Mouse (Mus musculus) MEL-GATA-1-ER (cell line): ENCODE measurements at regions not wholly inside any gene's neighbourhood (a gene's known extent, or its start where the extent isn't known, plus 50 kb on each side); places are given as distances from the start of the nearest gene placed in this dataset.
"Not testable (repeated sequence)": the region's sequence is repeated elsewhere in the genome, so short reads cannot be mapped to it uniquely, and the experiment has no call there.

ENCODE experiments used
- DNase-seq: peaks from one replicate; pipeline ENCODE4 v3.0.0-alpha.2; 2012; ENCODE audit warnings: low read depth; ENCODE audit errors: extremely low read depth

- DNase-seq = no peak
These were observed 93.5 kb downstream of the Cand1 start for GRCm38 (mm10) chr10:119146342-119146741.

DNA sequence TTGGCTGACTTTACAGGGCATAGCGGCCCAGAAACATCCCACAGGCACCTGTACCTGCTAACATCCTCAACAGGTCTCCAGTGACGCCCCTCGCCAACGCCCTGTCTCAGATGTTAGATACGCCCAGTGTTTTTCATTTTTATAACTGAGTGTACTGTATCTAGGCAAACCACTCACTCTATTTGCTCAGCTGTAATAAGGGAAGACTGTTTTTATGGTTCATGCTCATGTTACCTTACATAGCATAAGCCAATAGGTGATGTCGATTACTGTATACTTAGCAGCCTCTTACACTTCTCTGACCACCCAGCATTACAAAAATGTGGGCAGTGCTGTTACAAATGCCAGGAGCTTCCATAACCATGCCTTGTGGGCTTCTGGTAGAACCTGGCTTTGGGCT lies 97.0 kb downstream of the Cand1 start:
- DNase-seq = no peak

DNA sequence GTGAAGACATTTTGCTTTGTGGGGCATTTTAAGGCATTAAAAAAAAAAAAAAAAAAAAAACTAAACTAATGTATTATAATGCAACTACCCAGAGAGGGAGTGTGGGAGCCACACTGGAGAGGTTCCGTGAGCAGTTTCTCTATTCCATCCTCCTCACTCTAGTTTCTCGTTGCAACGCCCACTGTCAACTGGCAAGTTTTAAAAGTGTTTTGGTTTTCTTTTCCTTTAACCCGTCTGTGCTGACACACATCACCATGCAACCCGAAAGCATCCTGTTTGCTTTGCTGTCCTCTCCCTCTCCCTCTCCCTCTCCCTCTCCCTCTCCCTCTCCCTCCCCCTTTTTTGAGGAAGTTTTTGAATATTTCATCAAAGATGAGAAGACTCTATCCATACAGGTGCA lies 97.5 kb downstream of the Cand1 start:
- DNase-seq = no peak

GRCm38 (mm10) chr10:119138237-119138636 lies 101.6 kb downstream of the Cand1 start:
- no peak for DNase-seq

- no peak for DNase-seq
These were observed 104.3 kb downstream of the Cand1 start for GRCm38 (mm10) chr10:119135489-119135924.

- DNase-seq = no peak
These were observed 104.9 kb downstream of the Cand1 start for GRCm38 (mm10) chr10:119134797-119135488.

DNA sequence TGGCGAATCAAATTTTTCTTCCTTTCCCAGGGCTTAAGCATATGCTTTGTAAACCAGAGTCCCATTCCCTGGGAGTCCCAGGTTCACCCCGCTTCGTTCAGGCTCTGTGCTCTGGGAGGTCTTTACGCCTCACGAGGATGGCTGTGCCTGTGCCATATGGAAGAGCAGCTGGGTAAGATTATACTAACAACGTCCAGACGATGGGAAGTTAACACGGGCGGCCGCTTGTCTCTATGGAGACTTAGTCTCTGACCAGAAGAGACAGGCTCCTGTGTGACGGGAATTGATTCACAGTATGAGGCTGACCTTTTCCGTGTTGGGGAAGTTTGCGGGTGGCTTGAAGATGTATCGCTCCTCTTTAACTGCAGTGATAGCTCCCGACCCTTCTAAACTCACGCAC lies 107.9 kb downstream of the Cand1 start:
- DNase-seq = no peak

DNA sequence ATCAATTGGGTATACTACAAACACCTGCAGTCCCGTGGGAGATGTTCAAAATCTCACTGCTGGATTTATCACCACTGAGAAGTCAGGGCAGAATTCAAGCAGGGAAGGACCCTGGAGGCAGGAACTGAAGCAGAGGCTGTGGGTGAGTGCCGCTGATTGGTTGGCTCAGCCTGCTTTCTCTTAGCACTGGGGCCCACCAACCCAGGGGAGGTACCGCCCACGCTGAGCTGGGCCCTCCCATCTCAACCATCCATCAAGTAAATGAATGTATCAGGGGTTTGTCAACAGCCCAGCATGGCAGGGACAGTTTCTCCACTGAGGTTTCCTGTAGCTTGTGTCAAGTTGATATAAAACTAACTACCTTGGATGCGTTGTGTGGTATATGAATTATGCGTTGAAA lies 109.2 kb downstream of the Cand1 start:
- DNase-seq = no peak

GRCm38 (mm10) chr10:119128035-119128434 lies 111.8 kb downstream of the Cand1 start:
- no peak for DNase-seq

- no peak for DNase-seq
These were observed 116.3 kb downstream of the Cand1 start for GRCm38 (mm10) chr10:119123517-119123916.

- no peak for DNase-seq
These were observed 117.5 kb downstream of the Cand1 start for GRCm38 (mm10) chr10:119122347-119122746.

DNA sequence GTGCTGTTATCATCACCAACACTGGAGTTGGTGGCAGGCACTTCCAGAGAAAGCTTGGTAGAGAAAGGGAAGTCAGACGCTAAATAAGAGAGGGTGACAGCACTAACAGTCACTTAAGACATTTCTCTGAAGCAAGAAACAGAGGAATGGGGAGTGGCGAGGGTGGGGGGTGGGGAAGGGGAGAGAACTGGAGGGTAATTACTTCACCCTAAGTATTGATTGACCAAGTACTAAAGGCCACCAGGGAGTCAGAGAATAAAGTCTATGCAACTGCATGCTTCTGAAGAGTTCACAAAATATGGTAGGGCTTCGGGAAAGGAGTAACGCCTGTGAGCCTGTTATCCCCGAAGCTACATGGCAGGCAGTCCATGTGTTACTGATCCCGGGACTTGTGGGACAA lies 118.3 kb downstream of the Cand1 start:
- no peak for DNase-seq

DNA sequence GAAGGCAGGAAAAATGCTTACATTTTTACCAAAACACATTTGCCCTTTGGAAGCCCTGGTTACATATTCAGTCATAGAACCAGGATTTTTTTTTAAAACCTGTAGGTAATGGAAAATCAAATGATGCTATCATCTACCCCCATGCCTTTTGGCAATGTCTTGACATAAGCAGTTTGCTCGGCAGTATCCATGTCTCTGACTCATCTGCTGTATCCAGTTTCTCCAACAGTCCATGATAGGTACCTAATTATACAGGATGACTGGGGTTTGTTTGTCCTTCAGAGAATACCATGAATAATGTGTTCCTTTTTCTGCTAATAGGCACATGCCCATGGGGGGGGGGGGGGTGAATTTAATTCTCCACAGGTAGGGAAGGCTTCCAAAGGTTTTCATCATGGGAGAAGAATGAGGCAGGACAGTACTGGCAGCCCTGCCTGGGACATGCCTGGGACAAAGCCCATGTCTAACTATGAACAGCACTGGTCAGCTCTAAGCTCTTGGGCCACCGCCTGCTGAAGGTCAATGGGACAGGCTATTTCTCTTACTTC lies 122.9 kb downstream of the Cand1 start:
- DNase-seq = no peak

GRCm38 (mm10) chr10:119115200-119115599 lies 124.7 kb downstream of the Cand1 start:
- DNase-seq = not testable (repeated sequence)

- DNase-seq = peak; percentile 52
These were observed 125.2 kb downstream of the Cand1 start for GRCm38 (mm10) chr10:119114653-119115052.

GRCm38 (mm10) chr10:119111886-119112285 lies 128.0 kb downstream of the Cand1 start:
- DNase-seq = no peak

GRCm38 (mm10) chr10:119111409-119111808 lies 128.4 kb downstream of the Cand1 start:
- DNase-seq = no peak

DNA sequence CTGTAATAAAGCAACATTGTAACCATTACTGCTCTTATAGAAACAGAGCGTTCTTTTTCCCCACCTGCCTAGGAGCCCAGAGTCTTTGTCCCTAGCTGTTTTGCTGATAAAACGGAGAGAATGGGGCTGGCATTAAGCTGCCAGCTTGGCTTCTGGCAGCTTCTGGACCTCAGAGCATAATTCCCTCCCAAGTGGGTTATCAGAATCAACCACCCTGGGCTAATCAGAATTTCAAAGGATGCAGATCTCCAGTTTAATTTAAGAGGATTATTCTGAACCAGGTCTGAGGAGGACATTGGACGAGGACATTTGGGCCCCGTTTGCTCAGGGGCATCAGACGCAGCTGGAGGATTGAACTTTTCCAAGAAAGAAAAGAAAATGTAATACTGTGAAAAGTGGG lies 129.2 kb downstream of the Cand1 start:
- DNase-seq = no peak

DNA sequence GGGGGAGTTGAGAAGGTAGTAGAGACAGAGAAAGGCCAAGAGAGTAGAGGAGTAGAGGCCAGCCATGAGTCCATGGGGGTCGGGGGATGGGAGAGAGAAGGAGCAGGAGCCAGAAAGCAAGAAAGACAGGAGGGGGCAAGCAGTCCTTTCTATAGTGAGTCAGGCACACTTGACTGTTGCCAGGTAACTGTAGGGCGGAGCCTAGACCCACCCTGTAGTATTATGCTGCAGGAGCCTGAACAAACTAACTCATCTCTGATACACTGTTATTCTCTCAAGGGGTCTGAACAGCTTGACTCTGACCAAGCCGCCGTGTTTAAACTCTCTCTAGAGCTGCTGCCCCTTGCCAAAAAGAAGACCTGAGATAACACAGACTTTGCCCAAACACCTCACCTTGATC lies 130.6 kb downstream of the Cand1 start:
- DNase-seq = no peak

DNA sequence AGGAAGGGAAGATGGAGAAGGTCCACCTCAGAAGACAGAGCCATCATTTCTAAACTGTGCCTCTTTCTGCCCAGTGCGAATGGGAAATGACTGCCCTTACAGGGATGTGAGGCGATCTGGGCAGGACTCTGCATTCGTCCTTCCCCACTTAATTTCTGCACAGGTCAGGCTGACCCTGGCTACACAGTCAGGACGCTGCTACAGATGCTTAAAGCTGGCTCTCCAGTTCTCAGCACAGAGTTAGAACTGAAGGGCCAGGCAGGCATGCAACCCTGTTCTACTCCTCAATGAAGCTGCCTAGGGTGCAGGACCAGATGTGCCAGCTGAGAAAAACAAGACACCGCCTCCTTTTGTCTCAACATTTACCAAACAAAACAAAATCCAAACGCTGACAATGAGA lies 132.1 kb downstream of the Cand1 start:
- DNase-seq = no peak

GRCm38 (mm10) chr10:119106105-119106504 lies 133.8 kb downstream of the Cand1 start:
- no peak for DNase-seq

GRCm38 (mm10) chr10:119105279-119105881 lies 134.5 kb downstream of the Cand1 start:
- no peak for DNase-seq

DNA sequence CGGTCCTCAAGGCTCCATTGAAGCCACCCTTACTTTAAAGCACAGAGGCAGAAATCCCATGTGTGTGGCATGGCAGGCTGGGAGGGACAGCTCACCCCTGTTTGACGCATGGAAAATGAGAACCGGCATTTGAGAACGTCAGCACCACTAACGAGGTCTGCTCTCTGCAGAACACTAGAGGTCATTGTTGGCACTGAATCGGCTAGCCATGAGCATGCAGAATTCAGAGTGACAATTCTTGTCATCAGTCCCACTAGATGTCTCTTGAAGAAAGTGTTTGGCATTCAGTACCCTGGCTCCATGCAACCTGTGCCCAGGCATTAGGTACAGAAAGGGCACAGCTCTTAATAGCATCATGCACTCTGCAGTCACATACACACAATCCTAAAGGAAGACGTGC lies 139.3 kb downstream of the Cand1 start:
- no peak for DNase-seq
